Mouse (Mus musculus): ENCODE measurements around the gene Olfr266. TPM values are rescaled to one million over a fixed set of nuclear protein-coding genes. Genes with fewer than 3 reads are reported as not detected.

Olfr266 gene
- total RNA-seq (2023): not detected

GRCm38 (mm10) chr3:106826187-106826586 lies at the start of gene Olfr266:
Gene Olfr266 (minus strand): TSS chr3:106826287.

GRCm38 (mm10) chr3:106789930-106790329 lies 36.2 kb downstream of the Olfr266 start, which contains the start of gene Cd53:
Gene Cd53 (minus strand): TSS chr3:106790149.

Other genes starting within 250 kb of the Olfr266 start
- gene Lrif1, start 141.3 kb downstream of the Olfr266 start, total RNA-seq (2023): 10 to 100 TPM; 52.6 to 63.6 TPM
- gene Cd53, start 36.1 kb downstream of the Olfr266 start, total RNA-seq (2023): 100 to 1,000 TPM; 596 to 622 TPM
- gene Kcna3, start 209.9 kb upstream of the Olfr266 start, total RNA-seq (2023): 10 to 100 TPM; 67.8 to 74.6 TPM

Measured in T-cell, adult 66 days (primary cell).